Mouse (Mus musculus) lung, postnatal 0 days (tissue): ENCODE results near the gene Itgb8.

ENCODE experiments used
- CTCF ChIP-seq: IDR thresholded peaks from 2 replicates; pipeline ENCODE4 v1.5.1; 2016; ENCODE audit warnings: antibody characterized with exemption, mild to moderate bottlenecking
- EP300 ChIP-seq: IDR thresholded peaks from 2 replicates; pipeline ENCODE4 v1.6.1; 2016; ENCODE audit warnings: antibody characterized with exemption, mild to moderate bottlenecking, control low read depth

- TF ChIP-seq CTCF (no peak), EP300 (no peak)
Measured at GRCm38 (mm10) chr12:119237921-119238695, 494 bp downstream of the Itgb8 start.
